Mouse (Mus musculus) urinary bladder, adult 18-20 months (tissue): ENCODE data around the gene Hoxc10.
A peak's percentile ranks its signal among the peaks of the same experiment; 100 is the strongest.

Source experiments
- DNase-seq, 2 experiments: peaks; one replicate each; pipeline ENCODE4 v3.0.0; 2022; ENCODE audit warnings: low spot score in 2 of 2, mixed read lengths in 2 of 2

The Hoxc10 gene

DNA sequence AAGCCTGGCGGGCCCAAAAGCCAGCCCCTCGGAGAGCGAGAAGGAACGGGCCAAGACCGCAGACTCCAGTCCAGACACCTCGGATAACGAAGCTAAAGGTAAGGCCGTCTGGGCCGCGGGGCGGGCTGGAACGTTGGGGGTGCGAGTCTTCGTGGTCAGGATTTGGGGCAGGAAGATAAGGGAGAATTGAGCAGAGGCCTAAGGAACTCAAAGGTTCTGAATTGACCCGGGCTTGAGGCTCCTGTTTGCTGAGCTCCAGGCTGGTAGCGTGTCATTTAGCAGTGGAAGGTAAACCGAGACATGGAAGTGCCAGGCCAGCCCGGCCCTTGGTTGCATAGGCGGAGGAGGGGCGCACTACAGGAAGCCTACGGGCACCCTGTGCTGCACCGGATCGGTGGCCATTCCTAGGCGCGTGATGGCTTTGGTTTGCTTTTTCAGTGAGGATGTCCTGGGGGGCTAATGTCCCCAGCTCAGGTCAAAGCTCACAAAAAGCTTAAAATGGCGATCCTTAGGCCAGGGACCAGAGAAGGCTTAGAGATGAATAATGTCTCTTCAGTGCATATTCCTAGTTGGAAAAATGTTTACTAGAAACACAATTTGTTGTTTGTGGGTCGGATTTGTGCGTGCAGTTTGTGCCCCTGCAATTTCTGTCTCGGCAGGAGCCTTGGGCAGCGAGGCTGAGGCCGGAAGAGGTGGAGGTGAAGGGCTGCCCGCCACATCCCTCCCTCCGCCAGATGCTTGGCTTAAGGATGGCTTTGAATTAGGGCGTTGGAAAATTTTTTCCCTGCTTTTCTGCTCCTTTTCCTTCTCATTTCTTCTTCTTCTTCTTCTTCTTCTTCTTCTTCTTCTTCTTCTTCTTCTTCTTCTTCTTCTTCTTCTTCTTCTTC lies 1.2 kb downstream of the Hoxc10 start:
- no peak for DNase-seq

DNA sequence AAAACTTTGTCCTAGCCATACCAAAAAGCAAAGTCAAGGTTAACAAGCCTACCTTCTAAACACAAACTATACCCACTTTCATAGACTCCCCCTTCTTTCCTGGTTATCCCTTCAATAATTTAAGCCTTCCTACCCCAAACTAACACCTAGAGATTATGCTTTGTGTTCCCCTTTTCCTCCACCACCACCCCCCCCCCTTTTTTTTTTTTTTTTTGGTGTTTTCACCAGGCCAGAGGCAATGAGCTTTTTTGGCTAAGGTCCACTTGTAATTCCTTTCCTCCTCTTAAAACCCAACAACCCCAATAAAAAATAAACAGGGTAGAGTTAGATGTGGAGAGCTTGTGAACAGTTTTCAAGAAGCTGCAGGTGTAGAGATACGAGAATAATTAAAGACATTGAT lies 2.7 kb downstream of the Hoxc10 start:
- DNase-seq = no peak

DNA sequence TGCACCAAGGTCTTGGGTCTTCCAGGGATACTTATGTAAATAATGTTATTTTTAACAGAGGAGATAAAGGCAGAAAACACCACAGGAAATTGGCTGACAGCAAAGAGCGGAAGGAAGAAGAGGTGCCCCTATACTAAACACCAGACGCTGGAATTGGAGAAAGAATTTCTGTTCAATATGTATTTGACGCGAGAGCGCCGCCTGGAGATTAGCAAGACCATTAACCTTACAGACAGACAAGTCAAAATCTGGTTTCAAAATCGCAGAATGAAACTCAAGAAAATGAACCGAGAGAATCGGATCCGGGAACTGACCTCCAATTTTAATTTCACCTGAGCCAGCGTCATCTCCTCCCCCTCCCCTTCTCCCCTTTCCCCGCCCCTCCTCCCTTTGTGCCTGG lies 4.1 kb downstream of the Hoxc10 start:
- no peak for DNase-seq

DNA sequence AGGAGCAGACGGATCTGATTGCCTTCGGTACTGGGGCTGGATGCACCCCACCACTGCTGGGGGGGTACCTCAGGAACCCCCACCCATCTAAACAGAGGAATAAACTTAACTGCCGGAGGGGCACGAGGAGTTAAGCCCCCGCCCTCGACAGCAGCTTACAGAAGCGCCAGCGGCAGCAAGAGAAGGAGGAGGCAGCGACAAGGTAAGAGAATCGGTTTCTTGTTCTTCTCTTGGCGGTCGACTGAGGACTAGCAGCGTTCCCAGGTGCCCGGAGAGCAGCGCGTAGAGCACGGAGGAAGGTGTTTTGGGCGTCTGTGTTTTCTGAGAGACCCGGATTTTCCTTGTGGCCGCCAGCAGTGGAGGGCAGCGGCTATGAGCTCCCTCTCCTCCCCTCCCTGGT lies 5.7 kb downstream of the Hoxc10 start:
- DNase-seq = no peak

DNA sequence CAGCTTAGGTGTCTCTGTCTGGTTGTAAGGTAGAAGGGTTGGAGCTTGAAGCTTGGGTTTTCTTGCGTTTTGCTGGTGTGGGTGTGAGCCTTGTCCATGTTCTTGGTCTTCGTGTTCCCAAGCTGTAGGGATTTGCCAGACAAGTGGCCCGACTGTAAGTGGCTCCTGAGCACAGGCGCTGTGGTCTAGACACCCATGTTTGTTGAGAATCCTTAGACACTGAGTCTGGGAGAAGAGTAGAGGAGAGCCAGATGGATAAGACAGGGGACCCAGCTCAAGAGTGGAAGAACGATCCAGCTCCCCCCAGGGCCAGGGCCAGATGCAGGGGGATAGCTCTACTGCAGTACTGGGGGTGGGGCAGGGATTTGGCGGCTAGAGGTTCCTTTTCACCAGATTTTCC lies 6.2 kb downstream of the Hoxc10 start:
- DNase-seq = no peak

DNA sequence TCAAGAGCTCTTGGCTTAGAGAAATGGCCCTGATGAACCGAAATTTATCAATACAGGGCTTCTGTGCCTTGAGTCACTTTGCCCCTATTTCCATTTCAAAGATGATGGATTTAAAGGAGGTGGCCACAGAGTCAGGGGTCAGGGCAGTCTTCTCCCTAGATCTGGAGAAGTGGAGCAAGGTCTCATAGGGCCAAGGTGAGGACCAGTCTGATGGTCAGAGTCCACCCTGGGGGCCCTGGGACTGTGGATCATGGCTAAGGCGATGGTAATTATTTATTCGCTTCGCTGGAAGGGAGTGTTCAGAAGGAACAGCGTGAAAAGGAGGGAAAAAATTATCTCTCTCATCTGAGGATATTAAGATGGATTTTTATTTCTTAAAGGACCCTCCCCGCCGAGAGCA lies 8.4 kb downstream of the Hoxc10 start:
- DNase-seq = no peak

DNA sequence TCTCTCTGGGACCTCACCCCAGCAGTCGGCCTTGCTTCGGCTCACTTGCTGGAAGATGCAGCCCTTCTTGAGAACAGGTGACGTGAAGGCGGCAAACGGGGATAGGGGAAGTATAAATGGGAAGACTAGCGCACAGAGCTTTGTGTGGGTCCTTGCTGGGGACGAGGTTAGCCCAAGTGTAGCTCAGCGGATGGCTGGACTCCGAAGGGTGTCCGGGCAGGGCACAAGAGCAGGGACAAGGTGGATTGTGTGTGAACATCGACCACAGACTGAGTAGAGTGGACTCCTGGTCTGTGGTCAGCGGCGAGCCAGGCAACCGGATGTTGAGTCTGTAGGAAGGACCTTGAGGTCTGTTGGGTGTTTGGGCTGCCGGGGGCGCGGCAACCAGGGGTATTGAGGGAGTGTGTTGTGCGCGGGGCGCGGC lies 9.1 kb downstream of the Hoxc10 start:
- DNase-seq = no peak

DNA sequence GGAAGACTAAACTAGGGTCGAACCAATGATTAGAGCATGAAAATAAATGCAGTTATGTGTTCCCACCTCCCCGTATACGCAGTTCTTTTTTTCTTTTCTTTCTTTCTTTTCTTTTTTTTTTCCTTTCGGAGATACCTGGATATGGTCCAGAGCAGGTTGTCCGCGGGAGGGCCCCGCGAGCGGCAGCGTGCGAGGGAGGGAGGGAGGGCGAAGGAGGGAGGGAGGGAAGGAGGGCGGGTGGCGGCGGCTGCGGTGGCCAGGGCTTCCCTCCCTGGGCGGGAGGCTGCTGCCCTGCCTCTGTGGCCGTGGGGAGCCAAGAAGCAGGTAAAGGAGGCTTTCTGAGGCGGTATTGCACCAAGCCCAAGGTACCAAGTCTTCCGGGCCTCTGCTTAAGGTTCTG lies 9.6 kb downstream of the Hoxc10 start, which contains the start of gene Hoxc9:
TSS of gene Hoxc9 (plus strand) at position 269 of the 400 bp plus-strand sequence.
- no peak for DNase-seq

DNA sequence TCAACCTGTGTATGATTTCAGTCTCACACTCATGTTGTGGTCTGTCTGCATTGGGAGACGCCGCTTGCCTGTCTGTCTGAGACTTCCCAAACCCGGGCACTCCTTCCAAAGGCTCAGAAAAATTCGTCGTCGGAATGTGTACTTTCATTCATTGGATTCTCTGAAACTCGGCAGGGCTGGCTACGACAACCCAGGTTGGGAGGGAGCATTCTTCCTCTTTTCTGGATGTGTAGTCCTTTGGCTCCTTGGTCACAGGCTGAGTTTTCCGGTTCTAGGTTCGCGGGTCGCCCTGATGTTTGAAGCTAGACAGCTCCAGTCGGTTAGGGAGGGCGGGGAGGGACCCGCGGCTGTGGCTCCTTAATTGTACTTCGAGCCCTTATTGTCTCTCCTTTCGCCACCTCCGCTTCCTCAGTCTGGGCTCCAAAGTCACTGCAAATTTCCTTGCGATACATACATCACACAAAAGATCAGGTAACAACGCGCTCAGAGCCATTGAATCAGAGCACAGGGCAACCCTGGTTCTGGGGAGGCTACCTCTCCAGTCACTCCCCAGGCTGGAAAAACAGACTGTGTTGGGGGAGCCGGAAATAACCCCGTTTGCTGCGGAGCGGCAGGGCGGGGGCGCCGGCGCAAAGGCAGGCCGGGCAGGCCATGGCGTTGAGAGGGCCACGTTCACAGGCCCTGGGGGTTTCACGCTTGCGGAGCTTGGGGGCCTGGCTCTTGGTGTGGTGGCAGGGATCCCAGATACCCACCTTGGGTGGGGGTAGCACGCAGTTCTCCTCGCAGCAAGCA lies 10.2 kb downstream of the Hoxc10 start:
- no peak for DNase-seq

DNA sequence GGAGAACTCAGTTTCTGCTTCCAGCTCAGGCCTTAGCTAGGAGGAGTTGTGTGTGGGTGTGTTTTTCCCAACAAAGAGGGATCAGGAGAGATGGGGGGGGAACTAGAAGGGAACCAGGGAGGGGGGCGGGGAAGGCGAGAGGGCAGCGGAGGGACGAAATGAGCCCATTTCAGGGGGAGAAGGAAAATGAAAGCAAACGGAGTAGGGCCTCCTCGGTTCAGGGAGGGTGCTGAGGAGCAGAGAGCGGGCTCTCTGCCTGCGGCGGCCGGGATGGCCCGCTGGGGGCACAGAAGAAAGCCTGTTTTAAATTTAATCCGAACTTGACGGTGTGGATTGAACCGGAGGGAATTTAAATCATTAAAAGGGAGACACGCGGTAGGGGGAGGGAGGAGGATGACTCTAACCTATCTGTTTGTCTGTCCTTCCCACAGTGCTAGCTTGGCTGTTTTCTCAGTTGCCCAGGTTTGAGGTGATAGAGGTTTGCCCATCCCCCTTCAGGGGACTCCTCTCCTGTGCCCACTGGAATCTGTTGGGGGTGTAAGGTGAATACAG lies 10.9 kb downstream of the Hoxc10 start:
- DNase-seq = no peak

DNA sequence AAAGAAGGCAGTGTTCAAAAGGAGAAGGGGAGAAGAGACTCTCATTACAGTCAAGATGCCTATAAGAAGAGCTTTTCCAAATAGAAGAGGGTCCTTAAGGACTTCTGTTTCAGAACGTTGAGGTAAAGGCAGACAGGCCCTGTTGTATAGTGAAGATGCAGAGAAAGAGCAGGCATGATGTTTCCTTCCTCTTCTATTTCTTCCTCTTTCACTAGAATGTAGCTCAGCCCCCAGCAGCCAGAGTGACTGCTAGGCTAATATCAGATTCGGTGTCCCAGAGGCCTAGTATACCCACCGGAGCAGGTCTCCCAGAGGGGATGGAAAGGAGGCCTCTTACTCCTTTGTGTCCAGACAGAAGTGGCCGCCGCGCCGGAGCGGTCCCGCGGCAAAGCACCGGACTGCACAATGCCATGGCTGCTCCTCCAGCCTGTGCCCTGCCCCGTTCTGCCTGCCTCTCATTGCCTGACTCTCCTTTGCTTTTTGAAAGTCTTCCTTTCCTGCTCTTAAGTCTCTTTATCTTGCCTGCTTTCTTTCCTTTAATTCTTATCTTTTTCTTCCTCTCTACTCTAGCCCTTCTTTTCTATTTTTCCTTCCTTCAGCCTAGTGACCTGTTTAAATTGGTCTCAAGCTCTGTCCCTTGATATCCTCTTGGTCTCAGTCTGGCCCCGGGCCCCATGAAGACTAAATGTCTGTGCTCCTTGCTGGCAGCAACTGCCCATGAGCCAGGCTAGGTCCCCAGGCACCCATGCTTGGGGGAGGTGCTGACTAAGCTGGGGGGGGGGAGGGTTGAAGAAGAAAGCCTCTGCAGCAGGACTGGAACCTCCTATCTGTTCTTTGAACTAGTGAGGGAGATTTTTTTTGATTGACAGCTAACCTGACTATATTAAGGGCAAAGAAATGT lies 12.3 kb downstream of the Hoxc10 start:
- no peak for DNase-seq

DNA sequence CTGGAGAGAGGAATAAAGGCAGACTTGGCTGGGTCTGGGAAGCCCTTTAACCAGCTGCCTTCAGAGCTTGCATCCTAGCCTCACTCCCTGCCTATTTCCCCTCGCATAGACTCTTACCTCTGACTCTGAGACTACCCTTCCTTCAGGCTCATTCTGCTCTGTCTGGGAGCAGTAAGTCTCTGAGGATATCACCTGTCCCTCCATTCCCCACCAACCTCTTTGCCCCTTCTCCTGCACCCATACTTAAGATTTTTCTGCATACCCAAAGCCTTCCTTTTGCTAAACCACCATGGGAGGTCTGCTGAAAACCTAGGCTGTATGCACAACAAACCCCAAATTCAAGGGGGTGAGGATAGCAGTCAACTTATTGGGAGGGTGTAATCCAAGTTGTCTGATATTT lies 13.3 kb downstream of the Hoxc10 start:
- no peak for DNase-seq

DNA sequence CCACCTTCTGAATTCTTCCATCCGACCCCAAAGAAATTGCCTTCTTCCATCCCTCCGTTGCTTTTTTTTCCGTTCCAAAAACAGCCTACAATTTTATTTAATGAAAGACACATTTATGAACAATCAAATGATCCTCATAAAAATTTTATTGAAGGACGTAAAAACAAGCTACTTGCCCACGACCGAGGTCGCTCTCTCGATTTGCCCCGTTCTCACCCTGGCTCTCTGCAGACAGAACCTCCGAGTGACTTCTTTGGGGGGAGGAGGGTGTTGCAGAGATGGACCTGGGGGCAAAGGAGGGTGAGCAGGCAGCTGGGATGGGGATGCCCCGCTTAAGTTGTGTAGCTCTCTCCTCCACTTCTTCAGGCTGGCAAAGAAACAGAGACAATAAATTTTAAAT lies 13.8 kb downstream of the Hoxc10 start:
- DNase-seq = no peak

DNA sequence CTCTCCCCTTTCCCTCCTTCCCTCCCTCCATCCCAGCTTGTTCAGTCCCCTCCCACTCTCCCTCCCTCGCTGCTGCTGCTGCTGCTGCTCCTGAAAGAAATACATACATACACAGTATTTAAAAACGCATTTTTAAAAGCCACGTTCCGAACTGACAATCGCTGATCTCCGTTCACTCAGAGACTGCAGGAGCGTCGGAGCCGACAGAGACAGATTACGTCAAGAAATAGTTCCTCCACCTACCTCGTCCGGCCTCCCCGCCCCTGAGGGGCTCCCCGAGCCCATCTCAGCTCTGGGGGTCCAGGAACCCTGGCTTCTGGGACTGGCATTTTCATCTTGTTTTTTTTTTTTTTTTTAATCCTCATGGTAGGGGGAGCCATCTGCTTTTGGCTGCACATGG lies 14.3 kb downstream of the Hoxc10 start:
- no peak for DNase-seq

DNA sequence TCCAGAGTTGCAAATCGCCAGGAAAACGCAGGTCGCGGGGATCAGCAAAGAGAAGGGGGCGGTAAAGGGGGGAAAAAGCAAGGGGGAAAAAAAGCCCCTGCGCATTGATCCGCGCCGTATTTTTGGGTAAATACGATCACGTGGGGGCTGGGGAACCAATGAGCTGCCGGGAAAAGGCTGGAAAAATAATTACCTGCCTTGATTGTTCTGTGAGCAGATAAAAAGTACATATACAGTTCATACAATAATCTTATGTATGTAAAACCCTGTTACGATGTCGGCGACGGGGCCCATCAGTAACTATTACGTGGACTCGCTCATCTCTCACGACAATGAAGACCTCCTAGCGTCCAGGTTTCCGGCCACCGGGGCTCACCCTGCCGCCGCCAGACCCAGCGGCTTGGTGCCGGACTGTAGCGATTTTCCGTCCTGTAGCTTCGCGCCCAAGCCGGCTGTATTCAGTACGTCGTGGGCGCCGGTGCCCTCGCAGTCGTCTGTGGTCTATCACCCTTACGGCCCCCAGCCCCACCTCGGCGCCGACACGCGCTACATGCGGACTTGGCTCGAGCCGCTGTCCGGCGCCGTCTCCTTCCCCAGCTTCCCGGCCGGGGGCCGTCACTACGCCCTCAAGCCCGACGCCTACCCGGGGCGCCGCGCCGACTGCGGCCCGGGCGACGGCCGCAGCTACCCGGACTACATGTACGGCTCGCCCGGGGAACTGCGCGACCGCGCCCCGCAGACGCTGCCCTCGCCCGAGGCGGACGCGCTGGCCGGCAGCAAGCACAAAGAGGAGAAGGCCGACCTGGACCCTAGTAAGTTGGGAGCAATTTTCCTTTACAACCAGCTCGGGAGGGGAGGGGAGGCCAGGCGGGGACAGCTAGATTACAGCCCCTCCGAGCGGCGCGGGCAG lies 15.0 kb downstream of the Hoxc10 start:
- DNase-seq = no peak

DNA sequence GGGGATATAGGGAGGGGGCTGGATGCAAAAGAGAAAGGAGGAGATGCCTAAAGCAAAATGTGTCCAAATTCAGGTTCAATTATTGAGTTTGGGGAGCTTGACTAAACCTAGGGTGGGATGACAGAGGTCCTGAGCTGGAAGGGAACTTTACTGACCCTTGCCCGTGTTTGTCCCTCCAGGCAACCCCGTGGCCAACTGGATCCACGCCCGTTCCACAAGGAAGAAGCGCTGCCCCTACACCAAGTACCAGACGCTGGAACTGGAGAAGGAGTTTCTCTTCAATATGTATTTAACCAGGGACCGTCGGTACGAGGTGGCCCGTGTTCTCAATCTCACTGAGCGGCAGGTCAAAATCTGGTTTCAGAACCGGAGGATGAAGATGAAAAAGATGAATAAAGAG lies 17.1 kb downstream of the Hoxc10 start:
- DNase-seq = no peak

DNA sequence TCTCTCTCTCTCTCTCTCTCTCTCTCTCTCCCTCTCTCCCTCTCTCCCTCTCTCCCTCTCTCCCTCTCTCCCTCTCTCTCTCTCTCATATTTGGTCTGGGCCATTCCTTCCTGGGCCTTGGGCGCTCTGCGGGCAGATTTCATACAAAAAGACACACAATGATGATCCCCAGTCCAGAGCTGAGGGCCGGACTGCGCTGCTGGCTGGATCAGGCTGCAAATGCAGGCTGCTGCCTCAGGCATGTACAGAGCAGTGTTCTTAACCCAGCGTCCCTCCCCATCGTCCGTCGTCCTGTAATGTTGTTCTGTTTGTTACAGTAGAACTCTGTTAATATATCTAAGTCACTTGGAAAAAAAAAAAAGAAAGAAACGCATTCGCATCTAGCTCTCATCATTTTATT lies 17.9 kb downstream of the Hoxc10 start:
- DNase-seq = no peak

DNA sequence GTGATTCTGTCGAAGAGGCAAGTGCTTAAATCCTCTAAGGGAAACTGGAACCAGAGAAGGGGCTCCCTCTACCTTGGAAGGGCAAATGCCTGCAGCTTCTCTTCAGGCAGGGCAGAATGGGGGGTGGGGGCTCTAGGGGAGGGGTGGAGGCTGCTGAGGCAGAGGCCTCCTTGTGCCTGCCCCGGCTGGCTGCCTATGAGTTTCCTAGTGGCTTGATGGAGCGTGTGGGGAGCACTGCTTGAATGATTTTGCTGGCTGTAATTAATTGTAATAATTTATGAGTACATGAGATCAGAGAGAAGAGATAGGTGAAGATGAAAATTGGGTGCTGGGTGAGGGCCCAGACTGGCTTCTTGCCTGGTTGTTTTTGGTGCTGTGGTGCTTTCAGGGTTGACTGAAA lies 18.3 kb downstream of the Hoxc10 start:
- DNase-seq = no peak

DNA sequence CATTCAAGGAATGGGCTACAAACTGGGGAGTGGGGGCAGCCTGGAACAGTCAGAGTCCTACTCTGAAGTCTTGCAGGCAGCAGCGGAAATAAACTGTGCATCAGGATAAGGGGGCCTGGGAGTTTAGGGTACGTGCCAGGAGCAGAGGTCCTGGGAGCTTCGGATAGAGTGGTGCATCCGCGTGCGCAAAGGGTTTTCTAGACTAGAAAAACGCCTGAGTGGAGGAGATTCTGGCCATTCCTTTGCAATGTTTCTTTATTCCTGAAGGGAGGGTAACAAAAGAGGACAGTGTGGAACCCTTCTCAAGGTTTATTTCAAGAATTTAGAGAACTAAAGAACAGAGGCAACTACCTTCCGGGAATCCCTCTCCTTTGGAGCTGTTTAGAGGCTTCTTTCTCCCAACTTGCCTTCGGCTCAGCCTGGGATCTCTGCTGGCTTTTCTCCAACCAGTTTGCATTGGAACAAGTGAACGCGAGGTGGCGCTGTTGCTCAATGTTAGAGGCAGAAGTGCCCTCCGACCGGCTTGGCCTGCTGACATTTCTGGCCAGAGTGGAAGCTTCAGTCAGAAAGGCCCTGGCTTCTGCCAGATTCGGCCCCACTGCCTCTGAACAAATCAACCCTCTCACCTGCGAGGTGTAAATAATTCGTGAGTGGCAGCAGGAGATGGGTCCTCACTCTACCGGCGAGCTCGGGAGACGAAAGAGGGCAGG lies 20.7 kb downstream of the Hoxc10 start:
- peak; percentile 81 to 93 for DNase-seq

DNA sequence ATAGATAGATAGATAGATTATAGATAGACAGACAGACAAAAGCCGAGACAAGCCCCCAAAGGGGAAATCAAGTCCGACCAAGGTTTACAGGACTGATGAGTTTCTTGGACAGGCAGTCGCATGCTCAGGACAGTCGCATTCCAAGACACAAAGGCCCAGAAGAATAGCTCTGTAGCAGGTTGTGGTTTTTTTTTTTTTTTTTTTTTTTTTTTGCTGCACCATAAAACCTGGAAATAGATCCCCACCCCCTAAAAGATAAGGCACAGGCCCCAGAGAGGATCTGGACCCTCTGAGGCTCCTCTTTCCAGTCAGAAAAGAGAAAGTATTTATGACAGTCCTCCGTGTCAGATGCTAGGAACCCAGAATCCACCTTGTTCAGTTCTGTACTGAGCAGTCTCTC lies 21.5 kb downstream of the Hoxc10 start:
- no peak for DNase-seq
